Mouse (Mus musculus): ENCODE measurements at regions not wholly inside any gene's neighbourhood (a gene's known extent, or its start where the extent isn't known, plus 50 kb on each side); places are given as distances from the start of the nearest gene placed in this dataset.

- in situ Hi-C loops (cut with MboI, MseI) = no loop called here
These were observed 82.0 kb upstream of the Itga4 start for GRCm38 (mm10) chr2:79172967-79173919.

DNA sequence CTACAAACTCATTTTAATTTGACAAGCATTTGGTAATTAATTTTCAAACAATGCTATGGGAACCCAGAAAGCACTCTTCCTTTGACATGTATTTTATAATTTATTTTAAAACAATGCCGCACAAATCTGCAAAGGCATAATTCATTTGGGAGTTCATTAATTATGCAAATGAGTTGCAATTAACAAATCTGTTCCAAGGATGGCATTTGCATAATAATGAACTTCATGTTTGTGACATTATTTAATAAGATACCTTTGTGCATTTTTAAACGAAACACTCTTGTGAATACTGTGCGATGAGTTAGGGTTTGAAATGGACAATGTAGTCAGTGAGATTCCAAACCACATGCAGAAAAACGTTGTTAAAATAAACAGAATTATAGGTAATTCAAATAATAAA, 80.9 kb upstream of the Itga4 start:
- in situ Hi-C loops (cut with MboI, MseI) = no loop called here

DNA sequence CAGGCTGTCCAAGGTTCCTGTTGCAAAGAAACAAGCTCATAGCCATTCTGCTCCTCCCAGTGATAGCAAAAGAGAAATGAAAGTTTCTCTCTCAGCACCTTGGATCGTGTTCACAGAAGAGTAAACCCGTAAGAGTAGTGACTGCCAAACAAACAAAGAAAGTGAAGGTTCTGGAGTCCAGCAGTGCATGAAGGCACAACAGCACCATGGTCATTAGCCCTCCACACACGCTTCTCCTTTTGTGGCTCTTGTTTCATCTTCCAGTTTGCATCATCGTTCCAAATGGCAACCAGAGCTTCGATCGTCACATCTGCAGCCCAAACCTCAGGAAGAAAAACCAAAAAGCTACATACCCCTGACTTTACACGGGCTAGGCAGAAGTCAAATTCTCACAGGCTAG, 74.4 kb upstream of the Itga4 start:
- in situ Hi-C loops (cut with MboI, MseI) = no loop called here

DNA sequence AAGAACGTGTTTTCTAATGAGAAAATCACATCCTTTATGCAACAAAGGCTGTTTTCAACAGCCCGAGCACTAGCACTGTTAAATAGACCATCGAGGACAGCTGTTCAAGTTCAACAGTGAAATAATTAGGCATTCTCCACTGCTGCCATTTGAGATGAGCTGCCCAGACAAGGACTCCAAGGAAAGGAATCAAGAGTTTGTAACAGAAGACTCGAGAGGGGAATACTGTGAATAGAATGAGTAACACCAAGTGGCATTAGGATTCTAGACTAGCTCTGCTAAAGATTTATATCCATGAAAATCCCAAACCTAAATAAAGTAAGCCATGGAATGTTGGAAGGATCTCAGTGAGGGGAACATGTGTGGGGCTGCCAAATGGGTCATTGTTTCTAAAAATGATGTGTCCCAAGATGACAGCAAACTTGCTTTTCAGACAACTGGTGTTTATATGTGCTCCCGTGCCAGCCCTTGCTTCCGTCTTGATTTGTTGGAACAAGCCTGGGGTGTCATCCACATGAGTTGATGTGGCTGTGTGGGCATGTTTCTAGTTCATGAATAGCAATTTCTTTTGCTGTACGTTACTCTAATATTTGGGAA, 72.1 kb upstream of the Itga4 start:
- in situ Hi-C loops (cut with MboI, MseI) = no loop called here

DNA sequence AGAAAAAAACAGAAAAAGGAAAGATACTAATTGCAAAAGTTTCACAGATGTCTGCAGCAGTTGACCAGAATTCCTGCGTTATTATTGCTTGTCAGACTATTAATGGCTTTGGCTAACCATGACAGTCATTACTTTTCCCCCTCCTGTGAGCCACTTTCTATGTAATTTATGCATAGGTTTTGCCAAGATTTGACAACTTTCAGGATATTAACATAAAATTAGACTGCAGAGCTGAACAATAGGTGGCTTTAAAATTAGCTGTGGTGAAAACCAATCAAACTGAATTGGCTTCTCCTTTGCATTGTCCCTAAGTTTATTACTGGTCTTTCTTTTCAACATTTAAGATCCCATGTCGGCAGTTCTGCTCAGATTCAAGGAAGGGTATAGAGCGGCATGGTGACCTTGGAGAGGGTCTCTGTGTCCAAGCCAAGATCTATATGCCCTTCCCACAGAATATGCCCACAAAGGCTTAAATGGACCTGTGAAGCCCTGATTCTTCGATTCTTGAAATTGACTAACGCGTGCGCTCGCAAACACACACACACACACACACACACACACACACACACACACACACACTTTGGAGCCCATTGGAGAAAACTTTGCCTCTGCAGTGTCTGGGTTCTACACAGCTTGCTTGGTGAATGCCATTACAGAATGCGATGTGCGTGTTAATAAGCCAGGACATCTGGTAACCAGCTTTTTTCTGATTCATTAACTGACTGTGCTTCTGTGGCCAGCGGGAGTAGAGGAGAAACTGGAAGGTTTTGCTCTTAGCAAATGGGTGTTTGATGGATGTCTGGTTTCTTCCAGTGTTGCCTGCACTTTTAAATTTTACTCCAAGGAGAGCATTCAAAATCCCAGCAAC, 69.8 kb upstream of the Itga4 start:
- in situ Hi-C loops (cut with MboI, MseI) = no loop called here

GRCm38 (mm10) chr2:79186878-79187277, 68.3 kb upstream of the Itga4 start:
- in situ Hi-C loops (cut with MboI, MseI) = no loop called here

- in situ Hi-C loops (cut with MboI, MseI) = no loop called here
These were observed 66.6 kb upstream of the Itga4 start for GRCm38 (mm10) chr2:79188511-79189193.

DNA sequence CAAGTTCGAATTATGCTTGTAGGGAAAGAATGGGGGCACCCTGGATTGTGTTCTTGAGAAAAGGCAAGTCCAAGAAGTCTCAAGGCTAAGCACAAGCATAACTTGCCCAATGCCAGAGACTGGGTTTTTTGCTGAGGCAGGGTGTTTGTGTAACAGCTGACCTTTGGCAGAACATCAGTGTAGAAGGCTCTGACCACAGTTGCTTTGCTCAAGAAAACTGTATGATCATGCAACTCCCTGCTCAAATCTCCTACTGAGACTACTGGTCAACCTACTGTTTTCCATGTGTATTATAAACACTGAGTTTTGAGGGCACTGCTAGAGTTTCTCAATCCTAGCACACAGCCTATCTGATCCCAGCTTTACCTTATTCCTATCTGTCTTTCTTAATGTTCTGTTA, 61.4 kb upstream of the Itga4 start:
- in situ Hi-C loops (cut with MboI, MseI) = no loop called here

- in situ Hi-C loops (cut with MboI, MseI) = no loop called here
These were observed 53.5 kb upstream of the Itga4 start for GRCm38 (mm10) chr2:79201677-79202076.

Measured in regulatory T cell (primary cell).